Mouse (Mus musculus) G1E (cell line): ENCODE results near the gene Dennd6b. TPM values are rescaled to one million over a fixed set of nuclear protein-coding genes. Genes with fewer than 3 reads are reported as not detected.

Experiments
- ATAC-seq: 2 replicates; pipeline ENCODE4 v1.8.0; 2016; ENCODE audit warnings: mild to moderate bottlenecking; ENCODE audit not compliant: insufficient number of reproducible peaks, poor library complexity, low FRiP score, severe bottlenecking; ENCODE audit errors: extremely low read depth
- DNase-seq: peaks from one replicate; pipeline ENCODE4 v3.0.0; 2012; ENCODE audit warnings: low spot score
- H3K27me3 ChIP-seq: 2 replicates; pipeline ENCODE4 v1.6.1; 2012; ENCODE audit warnings: mild to moderate bottlenecking, low read length, inconsistent platforms; ENCODE audit not compliant: insufficient read depth
- H3K36me3 ChIP-seq: replicated peaks from 2 replicates; pipeline ENCODE3; 2012; ENCODE audit warnings: mild to moderate bottlenecking, inconsistent platforms
- H3K4me1 ChIP-seq: 2 replicates; pipeline ENCODE4 v1.6.1; 2012; ENCODE audit warnings: low read depth, low read length, inconsistent platforms, mixed read lengths; ENCODE audit not compliant: insufficient read depth
- H3K4me3 ChIP-seq: 2 replicates; pipeline ENCODE4 v1.5.1; 2012; ENCODE audit warnings: low read depth, mild to moderate bottlenecking, inconsistent platforms, low read length, moderate library complexity, mixed read lengths
- H3K9me3 ChIP-seq: replicated peaks from 2 replicates; pipeline ENCODE4 v1.6.1; 2012; ENCODE audit warnings: inconsistent platforms
- CTCF ChIP-seq: IDR thresholded peaks from 2 replicates; pipeline ENCODE4 v1.5.1; 2012; ENCODE audit warnings: low read depth, low read length, inconsistent platforms, mixed read lengths
- GATA1 ChIP-seq: IDR thresholded peaks from 2 replicates; pipeline ENCODE4 v1.6.1; 2012; ENCODE audit warnings: borderline replicate concordance, low read length, inconsistent platforms, mixed read lengths
- GATA2 ChIP-seq: IDR thresholded peaks from 2 replicates; pipeline ENCODE4 v1.6.1; 2012; ENCODE audit warnings: low read depth, low read length, inconsistent platforms, borderline replicate concordance
- POLR2AphosphoS5 ChIP-seq: IDR thresholded peaks from 2 replicates; pipeline ENCODE4 v1.6.1; 2012; ENCODE audit warnings: low read depth, low read length, inconsistent platforms; ENCODE audit not compliant: insufficient replicate concordance
- TAL1 ChIP-seq: conservative IDR thresholded peaks from 2 replicates; pipeline ENCODE4 v1.6.1; 2012; ENCODE audit warnings: low read depth, low read length, inconsistent platforms, mixed read lengths
- polyA plus RNA-seq: library from polyadenylated mRNA; stranded (reverse); fragments of >175 nt; gene quantifications from 2 replicates; pipeline ENCODE4 v1.2.3, GENCODE M21; 2012
- total RNA-seq, 2 experiments: library from RNA; stranded (forward) in 1 of 2; stranded (reverse) in 1 of 2; fragments of 200-1000 nt in 1 of 2; fragments of >200 nt in 1 of 2; fragmentation: Nextera tagmentation in 1 of 2; gene quantifications; 2 replicates each; pipeline ENCODE4 v1.2.3; 2014 to 2017

The Dennd6b gene
- total and polyA plus RNA-seq, 3 experiments = 1.8 to 7.3 (median 4.0) TPM

GRCm38 (mm10) chr15:89138046-89138405, 58.3 kb downstream of the Dennd6b start:
- TF ChIP-seq CTCF = no peak
- no peak for TF ChIP-seq TAL1
- TF ChIP-seq GATA1 = no peak
- TF ChIP-seq POLR2AphosphoS5 = no peak
- TF ChIP-seq GATA2 = no peak
- Histone ChIP-seq H3K9me3 (no peaks in the 10 kb centered on the region), H3K4me3 (no peak overlapping the region), H3K27me3 (peaks cover 66% of the 10 kb centered on the region), H3K36me3 (no peaks in the 10 kb centered on the region), H3K4me1 (0 out of 2 replicates have a peak, but pooled peaks cover 2% of the 10 kb centered on the region)
- DNase-seq (no peak), ATAC-seq (no peak)

- H3K4me1 ChIP-seq = no peaks in the 10 kb centered on the region
- ATAC-seq (no peak), DNase-seq (no peak)
- peaks cover under 1% of the 10 kb centered on the region for H3K36me3 ChIP-seq
- TF ChIP-seq TAL1 (no peak), CTCF (no peak), GATA1 (no peak), GATA2 (no peak), POLR2AphosphoS5 (no peak)
- no peaks in the 10 kb centered on the region for H3K9me3 ChIP-seq
- peaks cover 61% of the 10 kb centered on the region for H3K27me3 ChIP-seq
- no peak overlapping the region for H3K4me3 ChIP-seq
Measured at GRCm38 (mm10) chr15:89137378-89138045, 58.8 kb downstream of the Dennd6b start.

GRCm38 (mm10) chr15:89136461-89137155, 59.7 kb downstream of the Dennd6b start:
- ATAC-seq = no peak
- Histone ChIP-seq H3K4me3 (no peak overlapping the region), H3K4me1 (peaks cover 1% of the 10 kb centered on the region), H3K36me3 (peaks cover 7% of the 10 kb centered on the region), H3K27me3 (peaks cover 54% of the 10 kb centered on the region), H3K9me3 (no peaks in the 10 kb centered on the region)
- DNase-seq = no peak
- TF ChIP-seq CTCF (no peak), GATA1 (no peak), TAL1 (no peak)

Other genes starting within 250 kb of the Dennd6b start
Only the 20 nearest of the 26 such genes appear.
- not detected in 2 replicates for gene Mov10l1, start 213.6 kb downstream of the Dennd6b start, total RNA-seq (2014; fragmentation: Nextera tagmentation)
- not detected in 2 replicates for gene Mov10l1, start 213.6 kb downstream of the Dennd6b start, total RNA-seq (2017)
- gene Mov10l1, start 213.6 kb downstream of the Dennd6b start, polyA plus RNA-seq = not detected in 2 replicates
- not detected in 2 replicates for gene Panx2, start 136.8 kb downstream of the Dennd6b start, total RNA-seq (2014; fragmentation: Nextera tagmentation)
- 0.11 TPM in 1 of 2 replicates, not detected in the other for gene Panx2, start 136.8 kb downstream of the Dennd6b start, total RNA-seq (2017)
- 0.01 TPM in 1 of 2 replicates, not detected in the other for gene Panx2, start 136.8 kb downstream of the Dennd6b start, polyA plus RNA-seq
- 27.5 and 27.6 TPM in 2 replicates for gene Trabd, start 121.4 kb downstream of the Dennd6b start, total RNA-seq (2014; fragmentation: Nextera tagmentation)
- gene Trabd, start 121.4 kb downstream of the Dennd6b start, total RNA-seq (2017) = 22.1 and 27.3 TPM in 2 replicates
- 60.3 and 67.7 TPM in 2 replicates for gene Trabd, start 121.4 kb downstream of the Dennd6b start, polyA plus RNA-seq
- 15.9 and 17.8 TPM in 2 replicates for gene Selenoo, start 107.4 kb downstream of the Dennd6b start, total RNA-seq (2014; fragmentation: Nextera tagmentation)
- 25.2 and 28.4 TPM in 2 replicates for gene Selenoo, start 107.4 kb downstream of the Dennd6b start, total RNA-seq (2017)
- 11.6 and 14.0 TPM in 2 replicates for gene Selenoo, start 107.4 kb downstream of the Dennd6b start, polyA plus RNA-seq
- 41.4 and 55.2 TPM in 2 replicates for gene Tubgcp6, start 73.4 kb downstream of the Dennd6b start, total RNA-seq (2014; fragmentation: Nextera tagmentation)
- 19.3 and 21.5 TPM in 2 replicates for gene Tubgcp6, start 73.4 kb downstream of the Dennd6b start, total RNA-seq (2017)
- 31.8 and 35.4 TPM in 2 replicates for gene Tubgcp6, start 73.4 kb downstream of the Dennd6b start, polyA plus RNA-seq
- 6.8 and 9.3 TPM in 2 replicates for gene Hdac10, start 67.8 kb downstream of the Dennd6b start, total RNA-seq (2014; fragmentation: Nextera tagmentation)
- gene Hdac10, start 67.8 kb downstream of the Dennd6b start, total RNA-seq (2017) = 16.1 and 22.3 TPM in 2 replicates
- gene Hdac10, start 67.8 kb downstream of the Dennd6b start, polyA plus RNA-seq = 11.5 and 18.3 TPM in 2 replicates
- not detected in 2 replicates for gene Mapk12, start 55.8 kb downstream of the Dennd6b start, total RNA-seq (2014; fragmentation: Nextera tagmentation)
- gene Mapk12, start 55.8 kb downstream of the Dennd6b start, total RNA-seq (2017) = 0.16 TPM in 1 of 2 replicates, not detected in the other
- gene Mapk12, start 55.8 kb downstream of the Dennd6b start, polyA plus RNA-seq = not detected in 2 replicates
- gene Mapk11, start 46.9 kb downstream of the Dennd6b start, total RNA-seq (2014; fragmentation: Nextera tagmentation) = not detected in 2 replicates
- 0.38 and 0.46 TPM in 2 replicates for gene Mapk11, start 46.9 kb downstream of the Dennd6b start, total RNA-seq (2017)
- gene Mapk11, start 46.9 kb downstream of the Dennd6b start, polyA plus RNA-seq = 0.07 TPM in 1 of 2 replicates, not detected in the other
- 9.9 and 10.6 TPM in 2 replicates for gene Plxnb2, start 15.7 kb downstream of the Dennd6b start, total RNA-seq (2014; fragmentation: Nextera tagmentation)
- 1.8 and 3.1 TPM in 2 replicates for gene Plxnb2, start 15.7 kb downstream of the Dennd6b start, total RNA-seq (2017)
- 15.5 and 17.6 TPM in 2 replicates for gene Plxnb2, start 15.7 kb downstream of the Dennd6b start, polyA plus RNA-seq
- 47.6 and 65.5 TPM in 2 replicates for gene Ppp6r2, start 15.1 kb upstream of the Dennd6b start, total RNA-seq (2014; fragmentation: Nextera tagmentation)
- 34.9 and 104 TPM in 2 replicates for gene Ppp6r2, start 15.1 kb upstream of the Dennd6b start, total RNA-seq (2017)
- 105 and 107 TPM in 2 replicates for gene Ppp6r2, start 15.1 kb upstream of the Dennd6b start, polyA plus RNA-seq
- 100 and 128 TPM in 2 replicates for gene Sbf1, start 118.8 kb upstream of the Dennd6b start, total RNA-seq (2014; fragmentation: Nextera tagmentation)
- 40.5 and 42.5 TPM in 2 replicates for gene Sbf1, start 118.8 kb upstream of the Dennd6b start, total RNA-seq (2017)
- 104 and 145 TPM in 2 replicates for gene Sbf1, start 118.8 kb upstream of the Dennd6b start, polyA plus RNA-seq
- not detected in 2 replicates for gene Adm2, start 126.2 kb upstream of the Dennd6b start, total RNA-seq (2014; fragmentation: Nextera tagmentation)
- not detected in 2 replicates for gene Adm2, start 126.2 kb upstream of the Dennd6b start, total RNA-seq (2017)
- 0.11 and 0.12 TPM in 2 replicates for gene Adm2, start 126.2 kb upstream of the Dennd6b start, polyA plus RNA-seq
- not detected in 2 replicates for gene Miox, start 137.9 kb upstream of the Dennd6b start, total RNA-seq (2014; fragmentation: Nextera tagmentation)
- 0.11 and 0.12 TPM in 2 replicates for gene Miox, start 137.9 kb upstream of the Dennd6b start, total RNA-seq (2017)
- not detected in 2 replicates for gene Miox, start 137.9 kb upstream of the Dennd6b start, polyA plus RNA-seq
- 42.7 and 76.3 TPM in 2 replicates for gene Lmf2, start 159.2 kb upstream of the Dennd6b start, total RNA-seq (2014; fragmentation: Nextera tagmentation)
- 13.7 and 15.3 TPM in 2 replicates for gene Lmf2, start 159.2 kb upstream of the Dennd6b start, total RNA-seq (2017)
- gene Lmf2, start 159.2 kb upstream of the Dennd6b start, polyA plus RNA-seq = 116 and 125 TPM in 2 replicates
- 147 and 164 TPM in 2 replicates for gene Ncaph2, start 159.2 kb upstream of the Dennd6b start, total RNA-seq (2014; fragmentation: Nextera tagmentation)
- 130 and 148 TPM in 2 replicates for gene Ncaph2, start 159.2 kb upstream of the Dennd6b start, total RNA-seq (2017)
- gene Ncaph2, start 159.2 kb upstream of the Dennd6b start, polyA plus RNA-seq = 68.4 and 78.1 TPM in 2 replicates
- gene Sco2, start 177.3 kb upstream of the Dennd6b start, total RNA-seq (2014; fragmentation: Nextera tagmentation) = 9.5 and 15.0 TPM in 2 replicates
- gene Sco2, start 177.3 kb upstream of the Dennd6b start, total RNA-seq (2017) = 26.2 and 27.8 TPM in 2 replicates
- 62.3 and 64.6 TPM in 2 replicates for gene Sco2, start 177.3 kb upstream of the Dennd6b start, polyA plus RNA-seq
- gene Tymp, start 180.5 kb upstream of the Dennd6b start, total RNA-seq (2014; fragmentation: Nextera tagmentation) = not detected in 2 replicates
- gene Tymp, start 180.5 kb upstream of the Dennd6b start, total RNA-seq (2017) = 0.27 and 0.35 TPM in 2 replicates
- gene Tymp, start 180.5 kb upstream of the Dennd6b start, polyA plus RNA-seq = 0.61 and 0.69 TPM in 2 replicates
- gene Odf3b, start 182.8 kb upstream of the Dennd6b start, total RNA-seq (2014; fragmentation: Nextera tagmentation) = not detected in 2 replicates
- gene Odf3b, start 182.8 kb upstream of the Dennd6b start, total RNA-seq (2017) = not detected in 2 replicates
- not detected in 2 replicates for gene Odf3b, start 182.8 kb upstream of the Dennd6b start, polyA plus RNA-seq
- gene Klhdc7b, start 188.4 kb upstream of the Dennd6b start, total RNA-seq (2014; fragmentation: Nextera tagmentation) = not detected in 2 replicates
- 0.05 TPM in 1 of 2 replicates, not detected in the other for gene Klhdc7b, start 188.4 kb upstream of the Dennd6b start, total RNA-seq (2017)
- not detected in 2 replicates for gene Klhdc7b, start 188.4 kb upstream of the Dennd6b start, polyA plus RNA-seq
- gene Syce3, start 214.0 kb upstream of the Dennd6b start, total RNA-seq (2014; fragmentation: Nextera tagmentation) = not detected in 2 replicates
- gene Syce3, start 214.0 kb upstream of the Dennd6b start, total RNA-seq (2017) = not detected in 2 replicates
- not detected in 2 replicates for gene Syce3, start 214.0 kb upstream of the Dennd6b start, polyA plus RNA-seq